Mouse (Mus musculus): ENCODE measurements around the gene Defb30. TPM values are rescaled to one million over a fixed set of nuclear protein-coding genes. Genes with fewer than 3 reads are reported as not detected.

Defb30 gene
- total RNA-seq, 2 experiments from 2014 or later = not detected

Other genes with a start within 250 kb of the Defb30 start
- gene Wdfy2, start 212.3 kb downstream of the Defb30 start, total RNA-seq (2021) = 10 to 100 TPM; 14.2 to 14.5 TPM
- gene Defb48, start 65.5 kb downstream of the Defb30 start, total RNA-seq (2021) = not detected
- not detected for gene Defb47, start 51.9 kb downstream of the Defb30 start, total RNA-seq (2021)
- gene Defb43, start 38.2 kb downstream of the Defb30 start, total RNA-seq (2021) = not detected
- not detected for gene Defb42, start 3.0 kb downstream of the Defb30 start, total RNA-seq (2021)

All from layer of hippocampus, postnatal 10 days (tissue).